Mouse (Mus musculus): ENCODE data around the gene Gm15080.
"Not testable (repeated sequence)": the region's sequence is repeated elsewhere in the genome, so short reads cannot be mapped to it uniquely, and the experiment has no call there.

The Gm15080 gene

DNA sequence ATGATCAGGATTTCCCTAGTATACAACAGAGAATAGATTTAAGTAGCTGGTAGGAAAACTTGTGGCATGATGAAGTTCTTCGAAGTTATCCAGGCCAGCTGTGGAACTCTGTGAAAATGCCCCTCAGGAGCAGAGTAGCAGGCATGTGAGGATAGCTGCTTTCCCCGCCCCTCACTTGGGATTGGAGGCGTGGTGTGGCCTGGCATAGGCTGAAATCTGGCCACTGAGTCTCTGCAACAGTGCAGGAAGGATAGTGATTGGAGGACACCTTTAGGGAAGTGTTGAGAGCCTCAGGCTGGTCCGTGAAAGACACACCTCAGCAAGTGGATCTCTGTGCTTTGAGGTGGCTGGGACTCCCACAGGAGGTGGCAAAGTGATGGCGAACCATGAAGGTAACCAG lies at the start of gene Gm15080:
Gm15080 (plus strand) TSS at position 301 of the 400 bp plus-strand sequence.
- not testable (repeated sequence) for DNase-seq (ENCODE audit: low read depth, low spot score)
